Mouse (Mus musculus) T-helper 2 cell (primary cell): ENCODE data around the gene Pla2g12b.

Experiments
- in situ Hi-C: fragments of 300-600 bp; cut with MboI, MseI; formaldehyde crosslinking; loops from one replicate; pipeline ENCODE4 v1.15.1; 2025; ENCODE audit warnings: high pct_unique_total_duplicates

The Pla2g12b gene

GRCm38 (mm10) chr10:59410264-59410663 is 6.8 kb downstream of the Pla2g12b start:
- in situ Hi-C loops = no loop called here

DNA sequence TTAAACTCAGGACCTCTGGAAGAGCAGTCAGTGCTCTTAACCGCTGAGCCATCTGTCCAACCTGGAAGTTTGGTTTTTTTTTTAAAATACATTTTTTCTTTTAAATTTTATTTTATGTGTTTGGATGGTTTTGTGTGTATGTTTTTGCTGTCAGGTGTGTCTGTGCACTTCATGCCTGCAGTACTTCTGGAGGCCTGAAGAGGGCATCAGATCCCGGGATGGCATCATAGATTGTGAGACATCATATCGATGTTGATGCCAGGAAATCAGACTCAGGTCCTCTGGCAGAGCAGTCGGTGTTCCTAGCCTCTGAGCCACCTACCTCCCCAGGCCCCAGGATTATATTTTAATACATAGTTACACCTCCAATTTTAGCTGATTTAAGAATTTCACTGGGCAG is 10.3 kb downstream of the Pla2g12b start:
- in situ Hi-C loops = no loop called here

GRCm38 (mm10) chr10:59416623-59417022 is 13.2 kb downstream of the Pla2g12b start:
- in situ Hi-C loops = no loop called here

DNA sequence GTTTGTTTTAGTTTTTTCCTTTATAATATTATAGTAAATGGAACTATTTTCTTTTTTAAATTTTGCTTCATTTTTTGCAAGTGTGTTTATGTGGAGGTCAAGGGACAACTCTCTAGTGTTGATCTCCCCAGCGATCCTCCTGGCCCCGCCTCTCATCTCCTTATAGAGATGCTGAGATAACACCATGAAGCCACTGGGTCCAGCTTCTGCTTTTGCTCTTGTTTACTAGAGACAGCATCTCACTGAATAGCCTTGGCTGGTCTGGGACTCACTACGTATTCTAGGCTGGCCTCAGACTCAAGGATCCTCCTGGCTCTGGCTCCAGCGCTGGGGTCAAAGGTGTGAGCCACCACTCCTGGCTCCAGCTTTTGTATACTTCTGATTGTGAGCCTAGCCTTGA is 16.1 kb downstream of the Pla2g12b start:
- in situ Hi-C loops = no loop called here

- in situ Hi-C loops = no loop called here
Observed at GRCm38 (mm10) chr10:59424453-59424852, 21.0 kb downstream of the Pla2g12b start.

GRCm38 (mm10) chr10:59425369-59425768 is 21.9 kb downstream of the Pla2g12b start:
- in situ Hi-C loops = no loop called here

DNA sequence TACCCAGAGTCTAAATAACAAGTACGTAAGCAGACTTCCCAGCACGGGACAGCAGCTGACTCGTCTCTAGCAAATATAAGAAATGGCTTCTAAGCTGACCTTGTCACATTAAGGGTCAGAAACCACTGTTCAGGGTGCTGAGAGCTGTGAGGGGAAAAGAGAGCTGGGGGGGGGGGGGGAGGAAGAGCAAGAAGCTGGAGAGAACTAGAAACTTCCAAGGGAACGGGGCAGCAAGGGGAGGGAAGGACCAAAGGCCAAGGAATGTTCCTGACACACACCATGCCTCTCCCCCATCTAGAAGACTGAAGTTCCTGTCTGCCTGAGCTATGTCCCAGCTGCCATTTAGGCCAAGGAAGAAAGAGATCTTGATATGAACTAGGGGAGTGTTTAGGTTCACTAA is 22.9 kb downstream of the Pla2g12b start:
- in situ Hi-C loops = no loop called here

DNA sequence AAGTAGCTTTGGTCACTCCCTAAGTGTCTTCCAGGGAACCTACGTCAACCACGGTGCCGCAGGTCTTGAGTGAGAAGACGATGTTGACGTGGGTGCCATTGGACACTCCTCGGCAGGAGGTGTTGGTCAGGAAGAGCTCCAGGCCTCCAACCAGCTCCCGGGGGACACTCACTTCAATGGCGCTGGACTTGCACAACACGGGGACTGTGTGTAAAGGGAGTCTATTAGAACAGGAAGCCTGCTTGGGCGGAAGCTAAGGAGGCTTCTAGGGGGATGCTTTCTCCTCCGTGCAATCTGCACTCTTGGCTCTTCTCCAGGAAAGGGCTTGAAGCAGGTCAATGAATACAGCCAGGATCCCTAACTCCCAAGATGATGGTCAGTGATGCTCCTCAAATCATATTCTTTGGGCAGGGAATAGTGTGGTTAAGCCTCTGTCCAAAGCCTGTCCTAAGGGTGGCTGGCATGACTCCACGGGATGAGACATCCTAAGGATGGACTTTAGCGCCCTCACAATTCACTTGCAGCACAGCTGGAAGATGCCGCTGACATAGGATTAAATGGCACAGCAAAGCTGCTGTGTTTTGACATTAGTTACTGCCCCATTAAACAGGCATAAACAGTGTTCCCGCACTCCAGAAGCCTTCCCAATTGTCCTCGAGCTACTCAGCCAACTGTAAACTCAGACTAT is 26.1 kb downstream of the Pla2g12b start:
- in situ Hi-C loops = no loop called here

GRCm38 (mm10) chr10:59430701-59431218 is 27.3 kb downstream of the Pla2g12b start:
- in situ Hi-C loops = no loop called here

GRCm38 (mm10) chr10:59435746-59436145 is 32.3 kb downstream of the Pla2g12b start:
- in situ Hi-C loops = no loop called here

GRCm38 (mm10) chr10:59438651-59439050 is 35.2 kb downstream of the Pla2g12b start:
- in situ Hi-C loops = no loop called here

DNA sequence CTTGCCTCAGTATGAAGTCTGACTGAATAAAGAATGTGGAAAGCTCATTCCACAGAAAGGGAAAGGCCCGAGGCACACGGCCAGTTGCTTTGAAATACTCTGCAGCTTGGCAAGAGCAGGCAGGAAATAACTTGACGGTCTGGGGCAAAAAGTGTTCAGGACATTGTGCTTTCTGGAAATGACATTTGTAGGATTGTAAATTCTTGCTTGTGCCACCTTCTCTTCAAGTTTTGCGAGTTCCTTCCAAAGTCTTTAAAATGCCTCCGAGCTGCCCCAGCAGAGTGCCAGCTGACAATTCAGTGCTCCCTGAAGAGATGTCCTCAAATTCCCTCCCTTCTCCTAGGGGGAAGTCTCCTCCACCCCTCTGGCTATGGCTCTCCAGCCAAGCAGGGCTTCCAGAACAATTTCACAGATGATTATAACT is 36.1 kb downstream of the Pla2g12b start:
- in situ Hi-C loops = no loop called here

- in situ Hi-C loops = no loop called here
Observed at GRCm38 (mm10) chr10:59440177-59440576, 36.7 kb downstream of the Pla2g12b start.

GRCm38 (mm10) chr10:59441735-59442134 is 38.3 kb downstream of the Pla2g12b start, which contains the start of gene Oit3:
TSS of gene Oit3 (minus strand) at chr10:59441778.
- in situ Hi-C loops = no loop called here

- in situ Hi-C loops = no loop called here
Observed at GRCm38 (mm10) chr10:59443212-59443611, 39.8 kb downstream of the Pla2g12b start.

GRCm38 (mm10) chr10:59444106-59444505 is 40.6 kb downstream of the Pla2g12b start:
- in situ Hi-C loops = no loop called here

DNA sequence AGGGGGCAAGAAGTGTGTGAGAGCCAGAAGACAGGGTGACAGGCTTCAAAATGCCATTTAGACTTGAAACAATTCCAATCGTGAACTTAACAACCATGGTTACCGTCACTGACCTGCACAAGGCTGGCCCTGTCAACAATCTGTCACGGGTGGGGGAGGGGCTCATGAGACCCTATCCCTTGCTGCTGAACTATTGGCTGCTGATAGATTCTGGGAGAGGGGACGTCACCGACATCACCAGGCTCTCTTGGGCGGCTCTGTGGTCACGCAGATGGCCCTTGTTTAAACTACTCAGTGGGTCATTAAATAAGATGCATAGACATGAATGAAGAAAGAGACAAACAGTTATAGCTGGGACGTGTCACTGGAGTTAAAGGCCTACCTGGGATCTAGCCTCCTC is 41.2 kb downstream of the Pla2g12b start:
- in situ Hi-C loops = no loop called here

- in situ Hi-C loops = no loop called here
Observed at GRCm38 (mm10) chr10:59446911-59447437, 43.5 kb downstream of the Pla2g12b start.

DNA sequence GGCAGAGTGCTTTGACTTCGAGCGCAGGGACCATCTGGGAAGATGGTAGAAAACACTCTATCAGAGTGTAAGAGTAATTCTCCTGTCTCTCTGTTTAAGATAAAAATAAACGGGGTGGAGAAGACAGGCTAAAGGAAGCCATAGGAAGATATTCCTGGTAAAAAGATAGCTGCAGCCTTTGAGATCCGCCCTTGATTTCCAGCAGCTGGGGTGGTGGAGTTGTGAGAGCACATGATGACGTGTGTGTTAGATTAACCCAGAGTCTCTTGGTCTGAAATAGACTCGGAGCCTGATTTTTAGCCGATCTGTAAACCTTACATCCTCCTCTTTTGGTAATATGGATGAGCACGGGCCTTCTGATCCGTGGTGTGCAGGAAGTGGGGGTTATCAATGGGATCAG is 44.1 kb downstream of the Pla2g12b start:
- in situ Hi-C loops = no loop called here

DNA sequence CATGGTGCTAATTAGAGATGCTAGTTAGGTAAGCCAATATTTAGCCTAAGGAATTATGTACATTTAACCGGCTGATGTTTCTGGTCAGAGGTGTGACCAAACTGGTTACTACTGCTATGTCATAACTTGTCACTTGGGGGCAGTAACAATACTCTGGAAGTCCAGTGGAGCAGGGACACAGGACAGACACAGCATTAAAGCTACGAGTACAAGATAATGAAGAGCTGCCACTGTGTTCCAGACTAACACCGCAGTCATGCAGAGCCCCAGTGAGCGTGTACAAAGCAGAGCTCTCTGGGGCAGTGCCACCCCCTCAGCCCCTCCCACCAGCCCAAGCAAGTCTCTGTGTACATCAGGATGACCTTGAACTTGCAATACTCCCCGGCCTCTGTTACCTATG is 48.4 kb downstream of the Pla2g12b start:
- in situ Hi-C loops = no loop called here

- in situ Hi-C loops = no loop called here
Observed at GRCm38 (mm10) chr10:59454631-59455030, 51.2 kb downstream of the Pla2g12b start.

GRCm38 (mm10) chr10:59459767-59460166 is 56.3 kb downstream of the Pla2g12b start:
- in situ Hi-C loops = no loop called here

- in situ Hi-C loops = no loop called here
Observed at GRCm38 (mm10) chr10:59462307-59462706, 58.8 kb downstream of the Pla2g12b start.
